Mouse (Mus musculus): ENCODE data around the gene Ccdc163.
"Not testable (repeated sequence)": the region's sequence is repeated elsewhere in the genome, so short reads cannot be mapped to it uniquely, and the experiment has no call there.

The Ccdc163 gene

GRCm38 (mm10) chr4:116708201-116708764, at the start of gene Ccdc163, which contains the start of gene Mmachc:
TSS of gene Ccdc163 (plus strand) at chr4:116708509.
TSS of gene Mmachc (minus strand) at chr4:116708406.
- peak; percentile 89 to 95 for DNase-seq (ENCODE audit: low spot score in 2 of 2)

- DNase-seq (ENCODE audit: low spot score in 2 of 2): no peak
Observed at GRCm38 (mm10) chr4:116659474-116659873, 48.8 kb upstream of the Ccdc163 start.

GRCm38 (mm10) chr4:116659916-116660315, 48.4 kb upstream of the Ccdc163 start:
- not testable (repeated sequence) for DNase-seq (ENCODE audit: low spot score in 2 of 2)

GRCm38 (mm10) chr4:116660829-116661228, 47.5 kb upstream of the Ccdc163 start:
- no peak for DNase-seq (ENCODE audit: low spot score in 2 of 2)

GRCm38 (mm10) chr4:116661998-116662397, 46.3 kb upstream of the Ccdc163 start:
- no peak for DNase-seq (ENCODE audit: low spot score in 2 of 2)

- DNase-seq (ENCODE audit: low spot score in 2 of 2): no peak
Observed at GRCm38 (mm10) chr4:116666625-116667024, 41.7 kb upstream of the Ccdc163 start.

- no peak for DNase-seq (ENCODE audit: low spot score in 2 of 2)
Observed at GRCm38 (mm10) chr4:116668145-116668544, 40.2 kb upstream of the Ccdc163 start.

- no peak for DNase-seq (ENCODE audit: low spot score in 2 of 2)
Observed at GRCm38 (mm10) chr4:116669291-116669690, 39.0 kb upstream of the Ccdc163 start.

- DNase-seq (ENCODE audit: low spot score in 2 of 2): no peak
Observed at GRCm38 (mm10) chr4:116672785-116673184, 35.5 kb upstream of the Ccdc163 start.

GRCm38 (mm10) chr4:116674761-116675160, 33.5 kb upstream of the Ccdc163 start:
- DNase-seq (ENCODE audit: low spot score in 2 of 2): not testable (repeated sequence)

GRCm38 (mm10) chr4:116676027-116676426, 32.3 kb upstream of the Ccdc163 start:
- DNase-seq (ENCODE audit: low spot score in 2 of 2): no peak

GRCm38 (mm10) chr4:116677808-116678207, 30.5 kb upstream of the Ccdc163 start:
- DNase-seq (ENCODE audit: low spot score in 2 of 2): no peak

- DNase-seq (ENCODE audit: low spot score in 2 of 2): no peak
Observed at GRCm38 (mm10) chr4:116679141-116679540, 29.2 kb upstream of the Ccdc163 start.

- DNase-seq (ENCODE audit: low spot score in 2 of 2): not testable (repeated sequence)
Observed at GRCm38 (mm10) chr4:116680521-116680920, 27.8 kb upstream of the Ccdc163 start.

GRCm38 (mm10) chr4:116683957-116684356, 24.4 kb upstream of the Ccdc163 start:
- DNase-seq (ENCODE audit: low spot score in 2 of 2): no peak

GRCm38 (mm10) chr4:116684665-116685064, 23.6 kb upstream of the Ccdc163 start:
- DNase-seq (ENCODE audit: low spot score in 2 of 2): no peak

GRCm38 (mm10) chr4:116685402-116686061, 22.8 kb upstream of the Ccdc163 start, which contains the start of gene Prdx1:
TSS of gene Prdx1 (plus strand) at chr4:116685544.
- peak; percentile 85 to 89 for DNase-seq (ENCODE audit: low spot score in 2 of 2)

GRCm38 (mm10) chr4:116687041-116687440, 21.3 kb upstream of the Ccdc163 start:
- DNase-seq (ENCODE audit: low spot score in 2 of 2): no peak

- DNase-seq (ENCODE audit: low spot score in 2 of 2): no peak
Observed at GRCm38 (mm10) chr4:116689309-116689876, 18.9 kb upstream of the Ccdc163 start.

- no peak for DNase-seq (ENCODE audit: low spot score in 2 of 2)
Observed at GRCm38 (mm10) chr4:116692146-116692545, 16.2 kb upstream of the Ccdc163 start.

GRCm38 (mm10) chr4:116693785-116694184, 14.5 kb upstream of the Ccdc163 start:
- DNase-seq (ENCODE audit: low spot score in 2 of 2): no peak

GRCm38 (mm10) chr4:116698693-116699342, 9.5 kb upstream of the Ccdc163 start:
- DNase-seq (ENCODE audit: low spot score in 2 of 2): no peak
